Mouse (Mus musculus) stomach, embryonic 16.5 days (tissue): ENCODE measurements around the gene Krtap5-1. TPM values are rescaled to one million over a fixed set of nuclear protein-coding genes. Genes with fewer than 3 reads are reported as not detected.
"Not testable (repeated sequence)": the region's sequence is repeated elsewhere in the genome, so short reads cannot be mapped to it uniquely, and the experiment has no call there.

Source experiments
- ATAC-seq: fragments of 200-750 bp; cut with Nextera tagmentation; 2 replicates; pipeline ENCODE4 v1.8.0; 2017; ENCODE audit warnings: moderate number of reproducible peaks, moderate TSS enrichment; ENCODE audit not compliant: insufficient read depth, low FRiP score
- H3K27ac ChIP-seq: fragments of 300-500 bp; sonication (generic); 2 replicates; pipeline ENCODE4 v1.5.1; 2014; ENCODE audit warnings: low read length
- H3K27me3 ChIP-seq: fragments of 300-500 bp; sonication (generic); 2 replicates; pipeline ENCODE4 v1.6.1; 2014; ENCODE audit warnings: low read length, control low read depth, mixed read lengths; ENCODE audit not compliant: control insufficient read depth, insufficient read depth
- H3K36me3 ChIP-seq: fragments of 300-500 bp; sonication (generic); 2 replicates; pipeline ENCODE4 v1.6.1; 2014; ENCODE audit warnings: low read length; ENCODE audit not compliant: control insufficient read depth, insufficient read depth
- H3K4me1 ChIP-seq: fragments of 300-500 bp; sonication (generic); 2 replicates; pipeline ENCODE4 v1.6.1; 2014; ENCODE audit warnings: low read length, control low read depth, mixed read lengths; ENCODE audit not compliant: control insufficient read depth, insufficient read depth
- H3K4me2 ChIP-seq: fragments of 300-500 bp; sonication (generic); 2 replicates; pipeline ENCODE4 v1.6.1; 2014; ENCODE audit warnings: low read depth, low read length, mixed read lengths
- H3K4me3 ChIP-seq: fragments of 300-500 bp; sonication (generic); replicated peaks from 2 replicates; pipeline ENCODE4 v1.5.1; 2014; ENCODE audit warnings: mild to moderate bottlenecking, low read length
- H3K9ac ChIP-seq: fragments of 300-500 bp; sonication (generic); 2 replicates; pipeline ENCODE4 v1.6.1; 2014; ENCODE audit warnings: low read length
- H3K9me3 ChIP-seq: fragments of 300-500 bp; sonication (generic); replicated peaks from 2 replicates; pipeline ENCODE4 v1.6.1; 2016; ENCODE audit warnings: low read length, control low read depth; ENCODE audit not compliant: control insufficient read depth
- WGBS: fragments of 180-500 bp; shearing (Covaris S2); extraction: QIAGEN DNeasy Blood & Tissue Kit; methylation state at CpG from one replicate; pipeline ENCODE4 v1.1.7; 2014; 5-methylcytosine and 5-hydroxymethylcytosine counted together
- polyA plus RNA-seq: library from polyadenylated mRNA; unstranded; fragments of >200 nt; fragmentation: Nextera tagmentation; extraction: Ambion mirVana; gene quantifications from 2 replicates; pipeline ENCODE4 v1.2.1, GENCODE M21; 2015

Krtap5-1 gene
- polyA plus RNA-seq, result not detected in 2 replicates

GRCm38 (mm10) chr7:142297018-142297417 is at the start of gene Krtap5-1:
Krtap5-1 (minus strand) TSS chr7:142297118.
- not testable (repeated sequence) for H3K4me3 ChIP-seq, H3K36me3 ChIP-seq, H3K9ac ChIP-seq, H3K4me1 ChIP-seq, ATAC-seq, H3K9me3 ChIP-seq, H3K27ac ChIP-seq, H3K4me2 ChIP-seq, H3K27me3 ChIP-seq

- H3K27ac ChIP-seq, result peak overlapping the region; percentile 76
- no peaks in the 10 kb centered on the region for H3K9me3 ChIP-seq
- peaks cover 8% of the 10 kb centered on the region; the same call in 1 of the 2 replicates for H3K4me1 ChIP-seq
- H3K4me3 ChIP-seq, result no peak overlapping the region
- H3K9ac ChIP-seq, result 0 out of 2 replicates have a peak overlapping the region, but pooled peaks have one; percentile 38
- 53% methylated on average over 3 of the region's 3 CpGs for WGBS
- H3K27me3 ChIP-seq, result no peaks in the 10 kb centered on the region
- no peaks in the 10 kb centered on the region for H3K36me3 ChIP-seq
- ATAC-seq, result no peak
- no peak overlapping the region for H3K4me2 ChIP-seq
Observed at GRCm38 (mm10) chr7:142342247-142342640, 45.3 kb upstream of the Krtap5-1 start.

GRCm38 (mm10) chr7:142341564-142342246 is 44.8 kb upstream of the Krtap5-1 start:
- Histone ChIP-seq H3K9me3 (no peaks in the 10 kb centered on the region), H3K4me1 (peaks cover 8% of the 10 kb centered on the region; the same call in 1 of the 2 replicates), H3K4me2 (peak overlapping the region; percentile 17; the same call in 1 of the 2 replicates), H3K4me3 (no peak overlapping the region), H3K9ac (peak overlapping the region; percentile 38; the same call in 1 of the 2 replicates), H3K36me3 (no peaks in the 10 kb centered on the region), H3K27ac (peak overlapping the region; percentile 76), H3K27me3 (no peaks in the 10 kb centered on the region)
- ATAC-seq, result peak; percentile 72
- 46% methylated on average over 10 of the region's 10 CpGs for WGBS

- WGBS, result 57% methylated on average over 10 of the region's 10 CpGs
Observed at GRCm38 (mm10) chr7:142340269-142340970, 43.5 kb upstream of the Krtap5-1 start.

GRCm38 (mm10) chr7:142335151-142335550 is 38.2 kb upstream of the Krtap5-1 start:
- Histone ChIP-seq H3K27ac (no peak overlapping the region), H3K9ac (no peak overlapping the region), H3K4me3 (no peak overlapping the region), H3K9me3 (no peaks in the 10 kb centered on the region), H3K27me3 (no peaks in the 10 kb centered on the region), H3K4me2 (no peak overlapping the region), H3K4me1 (peaks cover 5% of the 10 kb centered on the region), H3K36me3 (no peaks in the 10 kb centered on the region)
- WGBS, result 80% methylated on average over 8 of the region's 8 CpGs
- no peak for ATAC-seq

More at GRCm38 (mm10) chr7:142340269-142340970, 43.5 kb upstream of the Krtap5-1 start:
- Histone ChIP-seq H3K4me2 (no peak overlapping the region), H3K9ac (peak overlapping the region; percentile 48; the same call in 1 of the 2 replicates), H3K4me3 (no peak overlapping the region), H3K4me1 (peaks cover 8% of the 10 kb centered on the region; the same call in 1 of the 2 replicates), H3K36me3 (no peaks in the 10 kb centered on the region), H3K27me3 (no peaks in the 10 kb centered on the region), H3K27ac (peak overlapping the region; percentile 76; the same call in 1 of the 2 replicates), H3K9me3 (no peaks in the 10 kb centered on the region)
- peak; percentile 62; the same call in 1 of the 2 replicates for ATAC-seq

- Histone ChIP-seq H3K9ac (no peak overlapping the region), H3K9me3 (no peaks in the 10 kb centered on the region), H3K4me2 (no peak overlapping the region), H3K36me3 (no peaks in the 10 kb centered on the region), H3K27me3 (no peaks in the 10 kb centered on the region), H3K4me1 (peaks cover 8% of the 10 kb centered on the region), H3K4me3 (no peak overlapping the region), H3K27ac (no peak overlapping the region)
- 2% methylated on average over 3 of the region's 3 CpGs for WGBS
- ATAC-seq, result peak; percentile 82
Observed at GRCm38 (mm10) chr7:142334246-142334645, 37.3 kb upstream of the Krtap5-1 start.

GRCm38 (mm10) chr7:142332741-142333140 is 35.8 kb upstream of the Krtap5-1 start:
- H3K4me3 ChIP-seq, H3K36me3 ChIP-seq, H3K4me2 ChIP-seq, H3K9me3 ChIP-seq, H3K9ac ChIP-seq, ATAC-seq, H3K27me3 ChIP-seq: not testable (repeated sequence)
- Histone ChIP-seq H3K27ac (peak overlapping the region; percentile 39), H3K4me1 (peaks cover 13% of the 10 kb centered on the region)
- 64% methylated on average over 2 of the region's 9 CpGs for WGBS

GRCm38 (mm10) chr7:142331281-142331680 is 34.4 kb upstream of the Krtap5-1 start:
- no peak for ATAC-seq
- WGBS, result 77% methylated on average over 4 of the region's 4 CpGs
- no peak overlapping the region for H3K9ac ChIP-seq

GRCm38 (mm10) chr7:142330271-142330724 is 33.4 kb upstream of the Krtap5-1 start:
- H3K36me3 ChIP-seq, result no peaks in the 10 kb centered on the region
- no peak overlapping the region for H3K4me3 ChIP-seq
- peak overlapping the region; percentile 76; the same call in 1 of the 2 replicates for H3K27ac ChIP-seq
- peak; percentile 57 for ATAC-seq
- WGBS, result 20% methylated on average over 9 of the region's 9 CpGs
- H3K9ac ChIP-seq, result peak overlapping the region; percentile 37; the same call in 1 of the 2 replicates
- H3K4me1 ChIP-seq, result peaks cover 22% of the 10 kb centered on the region
- H3K9me3 ChIP-seq, result no peaks in the 10 kb centered on the region
- no peak overlapping the region for H3K4me2 ChIP-seq
- no peaks in the 10 kb centered on the region for H3K27me3 ChIP-seq

More at GRCm38 (mm10) chr7:142331281-142331680, 34.4 kb upstream of the Krtap5-1 start:
- H3K27me3 ChIP-seq, result no peaks in the 10 kb centered on the region
- no peaks in the 10 kb centered on the region for H3K36me3 ChIP-seq
- no peak overlapping the region for H3K4me3 ChIP-seq
- H3K9me3 ChIP-seq, result no peaks in the 10 kb centered on the region
- no peak overlapping the region for H3K27ac ChIP-seq
- H3K4me2 ChIP-seq, result no peak overlapping the region
- H3K4me1 ChIP-seq, result peaks cover 20% of the 10 kb centered on the region
